Mouse (Mus musculus): ENCODE results near the gene Exoc7. TPM values are rescaled to one million over a fixed set of nuclear protein-coding genes. Genes with fewer than 3 reads are reported as not detected.

Exoc7 gene
- total RNA-seq, 2 experiments from 2014 or later, result 83.2 to 94.8 TPM

DNA sequence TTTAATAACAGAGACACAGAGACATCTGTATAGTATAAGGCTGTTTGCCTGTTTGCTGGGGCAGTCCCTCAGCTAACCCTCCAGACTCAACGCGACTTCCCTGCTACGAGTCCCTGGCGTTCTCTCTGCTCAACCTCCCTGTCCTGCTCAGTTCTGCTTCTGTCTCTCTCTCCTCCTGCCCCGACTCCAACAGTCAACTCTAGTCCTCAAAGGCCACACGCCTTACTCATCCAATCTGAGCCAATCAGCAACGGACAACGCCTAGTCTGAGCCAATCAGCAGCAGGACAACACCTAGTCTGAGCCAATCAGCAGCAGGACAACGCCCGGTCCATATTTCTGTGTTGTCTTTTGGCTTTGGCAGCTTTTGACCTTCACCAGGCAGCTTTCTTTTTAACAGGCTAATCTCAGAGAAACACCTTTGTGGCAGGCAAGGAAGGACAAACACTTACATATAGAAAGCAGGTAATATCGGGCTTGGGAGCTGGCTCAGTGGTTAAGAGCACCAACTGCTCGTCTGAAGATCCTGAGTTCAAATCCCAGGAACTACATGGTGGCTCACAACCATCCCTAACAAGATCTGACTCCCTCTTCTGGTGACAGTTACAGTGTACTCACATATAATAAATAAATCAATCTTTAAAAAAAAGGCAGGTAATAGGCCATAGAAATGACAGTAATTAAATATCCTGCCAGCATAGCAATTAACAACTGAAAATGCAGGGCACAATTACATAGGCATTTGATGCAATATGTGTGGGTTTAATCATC lies 914 bp upstream of the Exoc7 start:
- DNase-seq (ENCODE audit: low spot score in 2 of 2), result no peak
- Histone ChIP-seq H3K27ac (no peak overlapping the region), H3K4me3 (no peak overlapping the region)
- no peak for TF ChIP-seq CTCF (conservative IDR thresholded peaks at IDR 0.05)

DNA sequence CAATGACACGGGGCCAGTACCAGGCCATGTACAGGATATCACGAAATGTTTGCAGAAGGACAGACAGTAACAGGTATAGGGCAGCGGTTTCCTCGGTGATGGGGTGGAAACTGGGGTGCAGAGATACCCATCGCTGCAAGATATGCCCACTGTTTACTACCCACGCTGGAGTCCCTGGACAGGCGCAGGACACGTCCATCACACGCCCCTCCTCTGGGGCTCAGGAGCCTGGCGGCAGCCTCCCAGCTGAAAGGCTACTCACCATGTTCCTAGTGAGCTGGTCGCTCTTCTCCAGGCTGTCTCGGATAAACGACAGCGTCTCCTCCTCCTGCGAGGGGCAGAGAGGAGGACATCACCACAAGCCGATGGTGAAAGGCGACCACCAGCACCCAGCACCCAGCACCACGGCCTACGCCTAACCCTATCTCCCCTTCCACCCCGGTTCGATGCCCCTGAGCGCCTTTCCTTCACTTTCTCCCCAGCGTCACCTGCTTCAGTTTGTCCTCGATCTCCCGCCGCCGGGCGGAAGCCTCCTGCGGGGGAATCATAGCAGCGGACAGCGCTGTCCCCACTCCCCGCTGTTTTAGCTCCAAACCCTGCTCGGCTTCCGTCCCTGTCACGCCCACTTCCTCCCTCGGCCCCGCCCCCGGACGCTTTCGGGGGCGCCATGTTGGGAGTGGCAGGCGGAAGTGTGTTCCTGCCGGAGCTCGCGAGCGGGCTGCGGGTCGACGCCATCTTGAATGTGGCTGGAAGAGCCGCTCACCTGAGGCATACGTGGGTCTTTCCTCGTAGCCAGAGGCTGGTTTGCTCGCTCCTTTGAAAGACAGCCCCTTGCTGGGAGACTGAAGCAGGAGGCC lies 679 bp downstream of the Exoc7 start:
- TF ChIP-seq CTCF (conservative IDR thresholded peaks at IDR 0.05), result no peak
- DNase-seq (ENCODE audit: low spot score in 2 of 2), result peak; percentile 88 to 90
- Histone ChIP-seq H3K27ac (peak overlapping the region; percentile 93), H3K4me3 (peak overlapping the region; percentile 92)

DNA sequence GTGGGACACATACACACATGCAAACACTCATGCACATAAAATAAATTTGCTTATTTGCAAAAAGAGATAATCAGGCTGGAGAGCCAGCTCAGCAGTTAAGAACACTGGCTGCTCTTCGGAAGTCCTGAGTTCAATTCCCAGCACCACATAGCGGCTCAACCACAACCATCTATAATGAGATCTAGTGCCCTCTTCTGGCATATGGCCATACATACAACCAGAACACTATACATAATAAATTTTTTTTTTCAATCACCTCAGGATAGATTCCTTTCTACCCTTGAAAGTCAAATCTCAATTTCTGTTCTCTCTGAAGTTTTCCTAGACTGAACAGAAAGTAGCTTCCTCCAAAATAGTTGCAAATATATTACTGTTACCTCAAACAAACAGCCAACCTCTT lies 1.6 kb downstream of the Exoc7 start:
- peak; percentile 23; the same call in 1 of the 2 replicates for TF ChIP-seq CTCF (conservative IDR thresholded peaks at IDR 0.05)
- no peak for DNase-seq (ENCODE audit: low spot score in 2 of 2)
- no peak overlapping the region for H3K27ac ChIP-seq
- H3K4me3 ChIP-seq, result peak overlapping the region; percentile 92; the same call in 1 of the 2 replicates

DNA sequence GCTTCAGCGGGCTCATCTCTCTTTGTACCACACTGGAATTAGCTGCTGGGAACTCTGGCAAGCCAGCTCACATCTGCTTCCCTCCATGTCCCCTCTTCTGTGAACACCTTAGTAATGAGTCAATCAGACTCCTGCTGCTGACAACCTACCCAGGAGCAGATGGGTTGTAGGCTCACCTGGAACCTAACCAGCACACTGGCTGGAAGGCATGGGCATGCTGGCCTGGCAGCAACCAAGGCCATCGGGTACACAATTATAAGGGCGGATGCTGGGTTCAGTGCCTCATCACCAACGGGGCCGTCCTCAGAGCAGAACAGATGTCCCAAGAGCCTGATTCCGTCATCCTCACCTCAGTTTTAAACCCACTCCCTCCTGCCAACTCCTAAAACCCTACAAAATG lies 8.4 kb downstream of the Exoc7 start:
- no peak overlapping the region for H3K27ac ChIP-seq
- TF ChIP-seq CTCF (conservative IDR thresholded peaks at IDR 0.05), result no peak
- DNase-seq (ENCODE audit: low spot score in 2 of 2), result no peak
- no peak overlapping the region for H3K4me3 ChIP-seq

DNA sequence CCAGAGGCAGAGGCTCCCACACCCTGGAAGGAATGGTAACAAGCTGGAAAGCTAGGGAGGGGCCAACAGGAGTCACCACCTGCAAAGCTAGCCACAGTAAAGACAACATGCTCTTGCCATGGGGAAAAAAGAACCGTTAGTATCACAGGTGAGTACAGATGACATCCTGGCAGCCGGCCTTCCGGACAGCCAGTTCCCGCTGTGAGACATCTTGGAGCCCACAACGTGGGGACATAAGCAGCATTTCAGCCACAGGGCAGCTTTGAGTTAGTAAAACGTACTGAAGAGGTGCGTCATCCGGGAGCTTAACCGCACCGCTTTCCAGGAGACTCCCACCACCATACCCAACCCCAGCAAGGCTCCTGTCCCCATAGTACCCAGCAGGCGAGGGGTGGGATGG lies 8.8 kb downstream of the Exoc7 start:
- no peak for DNase-seq (ENCODE audit: low spot score in 2 of 2)
- no peak for TF ChIP-seq CTCF (conservative IDR thresholded peaks at IDR 0.05)
- no peak overlapping the region for H3K4me3 ChIP-seq
- no peak overlapping the region for H3K27ac ChIP-seq

DNA sequence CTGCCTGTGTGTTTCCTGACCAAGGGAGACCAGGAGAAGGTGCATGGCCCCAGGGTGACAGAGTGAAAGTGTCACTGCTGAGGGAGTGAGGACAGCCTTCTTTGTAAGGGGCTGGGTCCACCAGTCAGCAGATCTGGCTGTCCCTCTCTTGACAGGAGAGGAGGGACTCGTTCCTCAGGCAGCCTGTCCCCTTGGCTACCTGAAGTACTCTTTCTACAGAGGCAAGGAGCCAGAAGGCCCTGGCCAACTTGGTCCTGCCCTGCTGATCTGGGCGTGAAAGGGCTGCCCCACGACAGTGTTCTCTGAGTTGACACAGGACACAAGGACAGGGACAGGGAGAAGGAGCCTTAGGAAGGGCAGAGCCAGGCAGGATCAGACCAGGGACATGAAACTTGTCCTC lies 10.0 kb downstream of the Exoc7 start:
- H3K4me3 ChIP-seq, result no peak overlapping the region
- no peak for TF ChIP-seq CTCF (conservative IDR thresholded peaks at IDR 0.05)
- no peak overlapping the region for H3K27ac ChIP-seq
- DNase-seq (ENCODE audit: low spot score in 2 of 2), result no peak

DNA sequence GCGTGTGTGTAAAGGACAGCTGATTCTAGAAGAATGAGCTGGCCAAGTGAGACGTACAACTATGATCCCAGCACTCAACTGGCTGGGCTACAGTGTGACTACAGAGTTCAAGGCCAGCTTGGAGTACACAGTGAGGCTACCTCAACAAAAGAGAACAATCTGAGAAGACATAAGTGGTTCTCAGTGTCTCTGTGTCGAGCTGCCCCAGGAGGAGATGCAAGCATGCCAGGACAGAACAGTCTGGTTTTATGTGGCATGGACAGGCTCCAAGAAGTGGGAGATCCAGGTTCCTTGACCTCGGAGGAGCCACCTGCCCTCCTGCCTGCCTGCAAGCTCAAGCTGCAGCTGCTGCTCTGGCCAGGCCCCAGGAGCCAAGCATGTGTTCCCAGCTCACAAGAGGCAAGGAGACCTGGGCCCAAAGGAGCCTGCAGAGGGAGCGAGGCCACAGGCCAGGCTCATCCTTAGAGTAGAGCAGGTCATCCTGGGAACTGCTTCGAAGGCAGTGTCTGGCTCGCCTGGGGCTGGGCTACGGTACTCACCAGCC lies 10.8 kb downstream of the Exoc7 start:
- TF ChIP-seq CTCF (conservative IDR thresholded peaks at IDR 0.05), result no peak
- H3K27ac ChIP-seq, result no peak overlapping the region

DNA sequence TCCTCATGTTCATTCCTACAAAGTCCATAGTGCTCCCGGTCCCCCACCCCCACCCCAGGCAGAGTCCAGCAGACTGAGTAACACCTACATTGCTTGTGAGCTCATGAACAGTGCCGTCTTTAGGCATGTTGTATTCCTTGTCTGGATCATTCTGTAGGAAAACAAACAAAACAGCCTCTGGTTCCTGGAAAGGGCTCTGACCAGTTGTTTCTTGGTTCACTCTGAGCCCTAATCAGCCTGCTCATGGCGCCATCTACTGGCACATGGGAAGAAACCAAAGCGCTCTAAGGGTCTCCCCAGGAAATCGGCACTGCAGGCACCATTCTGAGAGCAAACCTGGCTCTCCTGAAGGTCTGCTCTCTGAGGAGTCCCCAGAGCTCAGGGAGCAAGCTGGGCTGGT lies 12.7 kb downstream of the Exoc7 start:
- DNase-seq (ENCODE audit: low spot score in 2 of 2), result peak; percentile 33 to 53
- peak; percentile 82 for TF ChIP-seq CTCF (conservative IDR thresholded peaks at IDR 0.05)
- no peak overlapping the region for H3K4me3 ChIP-seq
- H3K27ac ChIP-seq, result no peak overlapping the region

More for the DNA sequence above, 10.8 kb downstream of the Exoc7 start:
- DNase-seq (ENCODE audit: low spot score in 2 of 2), result no peak
- no peak overlapping the region for H3K4me3 ChIP-seq

DNA sequence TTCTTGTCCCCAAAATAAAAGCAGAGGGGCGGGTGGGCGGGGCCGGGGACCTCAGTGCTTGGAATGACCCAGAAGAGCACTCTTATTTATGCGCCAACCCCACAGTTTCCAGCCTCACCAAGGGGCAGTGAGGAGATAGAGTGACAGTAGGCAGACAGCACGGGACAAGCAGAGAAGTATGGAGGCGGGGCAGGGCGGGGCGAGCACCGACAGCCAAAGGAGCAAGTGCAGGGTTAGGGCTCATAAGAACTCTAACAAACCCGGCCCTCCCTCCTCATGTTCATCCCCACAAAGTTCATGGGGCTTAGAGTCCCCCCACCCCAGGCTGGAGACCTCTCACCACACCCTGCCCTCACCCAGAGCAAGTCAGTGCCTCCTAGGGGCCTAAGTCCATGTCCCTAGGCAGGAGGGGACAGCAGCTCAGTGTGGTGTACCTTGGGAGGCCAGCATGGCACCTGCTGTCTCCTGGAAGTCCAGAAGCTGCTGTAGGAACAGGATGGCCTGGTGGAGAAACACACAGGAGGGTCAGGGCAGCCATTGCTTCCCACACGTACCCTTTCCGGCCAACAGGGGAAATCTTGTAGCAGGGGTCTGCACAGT lies 13.4 kb downstream of the Exoc7 start:
- DNase-seq (ENCODE audit: low spot score in 2 of 2), result no peak
- Histone ChIP-seq H3K4me3 (no peak overlapping the region), H3K27ac (no peak overlapping the region)
- no peak for TF ChIP-seq CTCF (conservative IDR thresholded peaks at IDR 0.05)

DNA sequence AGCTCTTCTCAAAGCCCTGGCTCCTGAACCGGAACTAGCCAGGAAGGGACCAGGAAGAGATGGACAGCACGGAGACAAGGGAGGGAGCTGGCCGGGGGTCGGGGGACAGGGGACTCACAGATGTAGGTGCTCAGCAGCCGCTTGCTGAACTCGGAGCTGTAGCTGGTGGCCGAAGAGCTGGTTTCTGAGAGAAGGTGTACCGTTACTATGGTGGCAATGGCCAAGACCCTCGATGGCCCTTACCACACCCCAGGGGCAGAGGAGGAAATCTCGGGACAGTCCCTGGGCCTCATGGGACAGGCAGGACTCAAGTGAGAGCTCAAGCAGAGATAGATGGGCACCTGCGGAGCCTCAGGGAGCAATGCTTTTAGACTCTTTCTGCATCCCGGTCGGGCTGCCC lies 14.6 kb downstream of the Exoc7 start:
- no peak for DNase-seq (ENCODE audit: low spot score in 2 of 2)
- no peak overlapping the region for H3K27ac ChIP-seq
- H3K4me3 ChIP-seq, result no peak overlapping the region
- no peak for TF ChIP-seq CTCF (conservative IDR thresholded peaks at IDR 0.05)

DNA sequence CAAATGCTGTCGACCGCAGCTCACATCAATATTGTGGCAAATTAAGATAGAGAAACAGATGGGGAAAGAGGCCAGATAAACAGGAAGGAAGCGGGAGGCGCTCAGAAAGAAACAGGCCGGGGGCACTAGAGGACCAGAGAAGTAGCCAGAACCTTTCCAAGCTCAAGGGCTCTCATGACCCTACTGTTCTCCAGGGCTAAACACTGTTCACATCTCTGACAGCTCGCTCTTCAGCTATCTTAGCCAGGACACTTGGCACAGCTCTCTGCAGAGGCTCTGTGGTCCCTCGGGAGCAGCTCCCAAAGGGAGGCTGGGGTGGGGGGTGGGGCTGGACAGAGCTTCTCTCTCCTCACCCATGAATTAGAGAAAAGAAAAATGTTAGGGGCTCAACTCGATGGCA lies 16.5 kb downstream of the Exoc7 start:
- Histone ChIP-seq H3K4me3 (no peak overlapping the region), H3K27ac (no peak overlapping the region)
- no peak for DNase-seq (ENCODE audit: low spot score in 2 of 2)
- no peak for TF ChIP-seq CTCF (conservative IDR thresholded peaks at IDR 0.05)

DNA sequence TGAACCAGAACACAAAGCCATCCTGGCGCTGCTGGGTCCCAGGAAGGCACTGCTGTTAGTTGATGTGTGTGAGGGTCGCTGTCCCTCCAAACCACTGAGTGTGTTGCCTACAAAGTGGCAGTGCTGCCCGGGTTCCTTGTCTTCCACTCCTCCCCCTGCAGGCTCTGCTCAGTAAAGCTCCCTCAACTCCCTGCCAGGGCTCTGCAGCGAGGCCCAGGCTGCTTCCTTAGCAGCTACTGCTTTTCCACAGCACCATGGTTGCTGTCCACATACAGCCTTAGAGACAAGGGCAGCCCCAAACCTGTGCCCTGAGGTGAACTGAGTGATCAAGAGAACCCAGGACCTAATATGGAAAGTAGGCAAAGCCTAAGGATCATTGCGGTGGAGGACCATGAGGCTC lies 19.7 kb downstream of the Exoc7 start:
- no peak for DNase-seq (ENCODE audit: low spot score in 2 of 2)
- TF ChIP-seq CTCF (conservative IDR thresholded peaks at IDR 0.05), result peak; percentile 30
- H3K4me3 ChIP-seq, result no peak overlapping the region
- H3K27ac ChIP-seq, result no peak overlapping the region

DNA sequence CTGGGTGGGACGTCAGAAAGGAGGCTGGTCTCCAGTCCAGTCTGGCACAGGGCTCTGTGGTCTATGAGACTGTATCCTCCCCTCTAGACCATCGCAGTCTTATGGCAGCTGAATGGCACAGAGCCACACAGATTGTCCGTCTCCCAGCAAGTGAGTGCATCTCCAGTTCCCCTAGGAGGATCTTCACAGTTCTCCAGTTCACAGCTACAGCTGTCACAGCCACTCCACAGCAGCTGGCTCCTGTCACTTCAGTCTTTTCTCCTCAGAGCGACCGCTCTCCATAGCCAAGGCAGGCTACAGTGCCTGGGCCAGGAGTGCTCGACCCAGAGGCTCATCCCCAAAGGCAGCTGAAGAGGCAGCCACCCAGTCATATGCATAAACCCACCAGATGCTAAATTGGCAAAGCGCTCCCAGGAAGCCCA lies 21.3 kb downstream of the Exoc7 start:
- TF ChIP-seq CTCF (conservative IDR thresholded peaks at IDR 0.05), result no peak
- DNase-seq (ENCODE audit: low spot score in 2 of 2), result no peak
- H3K4me3 ChIP-seq, result no peak overlapping the region
- no peak overlapping the region for H3K27ac ChIP-seq

All from layer of hippocampus, adult 2 months (tissue).